Mouse (Mus musculus): ENCODE results near the gene Zswim3.
"Not testable (repeated sequence)": the region's sequence is repeated elsewhere in the genome, so short reads cannot be mapped to it uniquely, and the experiment has no call there.

Gene Zswim3

GRCm38 (mm10) chr2:164855572-164855971 is 50.7 kb downstream of the Zswim3 start:
- not testable (repeated sequence) for DNase-seq (ENCODE audit: low spot score in 2 of 2)

DNA sequence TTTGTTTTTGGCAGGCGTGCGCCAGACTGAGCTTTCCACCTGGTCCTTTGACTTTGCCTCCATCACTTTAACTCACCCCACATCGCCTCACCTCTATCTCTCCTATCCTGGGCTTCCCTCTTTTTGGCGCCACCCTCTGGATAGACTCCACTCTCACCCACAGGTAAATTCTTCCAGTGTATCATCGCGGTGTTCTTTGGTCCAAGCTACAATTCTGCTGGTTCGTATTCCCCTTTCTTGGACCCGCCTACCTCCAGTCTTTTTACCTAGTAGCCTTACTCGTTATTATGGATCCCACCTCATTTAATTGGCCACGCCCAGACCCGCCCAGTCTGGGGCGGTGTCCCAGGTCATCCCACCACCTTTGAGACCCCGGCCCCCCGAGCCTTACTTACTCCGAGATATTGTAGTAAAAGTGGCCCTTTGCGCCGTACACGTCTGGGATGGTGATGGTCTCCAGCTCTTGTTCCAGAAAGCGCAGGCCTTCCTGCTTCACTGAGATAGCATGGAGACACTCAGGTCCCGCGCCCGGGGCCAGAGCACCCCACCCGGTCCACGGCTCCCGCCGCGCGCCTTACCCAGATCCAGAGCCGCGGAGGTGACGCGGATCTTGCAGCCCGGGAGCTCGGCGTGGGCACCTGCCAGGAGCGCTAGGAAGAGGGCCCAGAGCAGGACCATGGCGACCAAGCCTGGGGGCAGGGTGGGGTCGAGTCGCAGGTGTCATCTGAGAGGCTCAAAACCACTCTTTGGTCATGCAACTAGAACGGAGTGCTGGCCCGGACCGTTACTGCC is 51.6 kb downstream of the Zswim3 start:
- DNase-seq (ENCODE audit: low spot score in 2 of 2) = no peak

DNA sequence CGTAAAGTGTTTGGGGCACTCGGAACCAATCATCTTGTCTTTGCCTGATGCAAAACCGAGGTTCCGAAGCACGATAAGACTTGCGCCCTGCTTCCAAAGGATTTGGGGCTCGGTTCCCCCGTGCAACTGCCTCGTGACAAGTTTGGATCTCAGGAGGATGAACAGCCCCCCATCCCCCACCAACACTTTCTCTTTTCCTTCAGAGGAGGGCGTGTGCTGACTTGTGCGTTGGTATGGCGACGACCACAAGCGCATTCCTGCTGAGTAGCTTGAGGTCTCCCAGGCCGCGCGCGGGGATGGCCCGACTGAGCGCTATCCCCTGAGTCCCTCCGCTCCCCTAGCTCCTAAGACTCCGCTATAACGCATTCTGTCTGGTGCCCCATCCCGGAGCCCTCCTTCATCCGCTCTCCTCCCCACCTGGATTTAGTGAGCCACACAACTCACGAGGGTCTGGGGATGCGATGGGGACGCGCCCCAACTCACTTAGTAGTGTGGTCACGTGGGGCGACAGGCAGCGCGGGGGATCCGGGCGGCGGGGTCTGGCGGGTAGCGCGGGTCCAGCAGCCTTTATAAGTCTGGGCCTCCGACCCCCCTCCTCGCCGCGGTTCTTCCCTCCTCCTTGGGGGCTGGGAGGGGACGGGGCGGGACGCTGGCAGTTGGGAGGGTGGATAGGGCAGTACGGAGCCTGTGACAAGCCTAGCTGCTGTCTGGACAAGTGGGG is 52.4 kb downstream of the Zswim3 start, which contains the start of gene Pltp:
Gene Pltp (minus strand): TSS at position 611 of the 721 bp plus-strand sequence.
- peak; percentile 43 to 44 for DNase-seq (ENCODE audit: low spot score in 2 of 2)

GRCm38 (mm10) chr2:164857842-164858553 is 53.1 kb downstream of the Zswim3 start:
- DNase-seq (ENCODE audit: low spot score in 2 of 2) = no peak

GRCm38 (mm10) chr2:164859155-164859554 is 54.3 kb downstream of the Zswim3 start:
- DNase-seq (ENCODE audit: low spot score in 2 of 2) = no peak

- DNase-seq (ENCODE audit: low spot score in 2 of 2) = no peak
These were observed 54.9 kb downstream of the Zswim3 start for GRCm38 (mm10) chr2:164859640-164860432.

GRCm38 (mm10) chr2:164861094-164861493 is 56.2 kb downstream of the Zswim3 start:
- no peak for DNase-seq (ENCODE audit: low spot score in 2 of 2)

- peak; percentile 17 to 50 for DNase-seq (ENCODE audit: low spot score in 2 of 2)
These were observed 57.4 kb downstream of the Zswim3 start for GRCm38 (mm10) chr2:164862179-164862861.

DNA sequence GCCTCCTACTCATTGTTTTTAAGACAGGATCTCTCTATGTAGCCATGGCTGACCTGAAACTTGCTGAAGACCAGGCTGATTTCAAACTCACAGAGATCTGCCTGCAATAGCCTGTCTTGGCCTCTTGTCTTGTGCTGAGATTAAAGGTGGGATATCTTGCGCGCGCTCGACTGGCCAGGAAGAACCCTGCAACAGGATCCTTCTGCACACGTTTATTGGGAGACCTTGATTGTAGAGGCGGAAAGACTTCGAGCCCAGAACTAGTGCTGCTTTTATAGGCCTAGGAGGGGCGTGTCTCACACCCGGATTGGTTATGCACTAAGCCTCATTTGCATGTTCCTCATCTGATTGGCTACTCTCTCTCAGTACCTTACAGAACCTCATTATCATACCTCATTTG is 58.5 kb downstream of the Zswim3 start:
- not testable (repeated sequence) for DNase-seq (ENCODE audit: low spot score in 2 of 2)

- DNase-seq (ENCODE audit: low spot score in 2 of 2) = no peak
These were observed 59.7 kb downstream of the Zswim3 start for GRCm38 (mm10) chr2:164864593-164864992.

GRCm38 (mm10) chr2:164866741-164867551 is 62.0 kb downstream of the Zswim3 start:
- peak; percentile 65 to 71 for DNase-seq (ENCODE audit: low spot score in 2 of 2)

DNA sequence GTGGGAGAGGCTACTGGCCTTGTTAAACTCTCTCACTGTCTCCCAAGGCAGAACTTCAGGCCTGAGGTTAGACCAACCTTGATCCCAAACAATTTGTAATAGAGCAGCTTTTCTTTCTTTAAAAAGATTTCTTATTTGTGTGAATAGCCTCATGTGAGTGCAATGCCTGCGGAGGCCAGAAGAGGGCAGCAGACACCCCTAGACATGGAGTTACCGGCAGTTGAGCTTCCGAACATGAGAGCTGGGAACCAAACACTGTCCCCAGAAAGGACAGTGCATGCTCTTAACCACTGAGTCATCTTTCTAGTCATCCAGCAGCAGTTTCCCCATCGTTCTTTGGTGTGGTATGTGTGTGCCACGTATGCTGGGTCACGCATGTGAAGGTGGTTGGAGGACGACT is 62.7 kb downstream of the Zswim3 start:
- no peak for DNase-seq (ENCODE audit: low spot score in 2 of 2)

GRCm38 (mm10) chr2:164868491-164868890 is 63.6 kb downstream of the Zswim3 start:
- DNase-seq (ENCODE audit: low spot score in 2 of 2) = peak; percentile 83 to 84

Data from spleen, postnatal 36 days (tissue).